Mouse (Mus musculus) urinary bladder, postnatal 36 days (tissue): Measurements from ENCODE around the gene Ptprr.

Experiments
- DNase-seq, 2 experiments: peaks; one replicate each; pipeline ENCODE4 v3.0.0; 2022; ENCODE audit warnings: low spot score in 2 of 2, mixed read lengths in 1 of 2

The Ptprr gene

GRCm38 (mm10) chr10:116266561-116267433 is 248.8 kb downstream of the Ptprr start:
- DNase-seq = peak in 1 of 2 experiments; percentile 30

- no peak for DNase-seq
Measured at GRCm38 (mm10) chr10:116267434-116267822, 249.4 kb downstream of the Ptprr start.

GRCm38 (mm10) chr10:116268343-116268742 is 250.3 kb downstream of the Ptprr start:
- no peak for DNase-seq

DNA sequence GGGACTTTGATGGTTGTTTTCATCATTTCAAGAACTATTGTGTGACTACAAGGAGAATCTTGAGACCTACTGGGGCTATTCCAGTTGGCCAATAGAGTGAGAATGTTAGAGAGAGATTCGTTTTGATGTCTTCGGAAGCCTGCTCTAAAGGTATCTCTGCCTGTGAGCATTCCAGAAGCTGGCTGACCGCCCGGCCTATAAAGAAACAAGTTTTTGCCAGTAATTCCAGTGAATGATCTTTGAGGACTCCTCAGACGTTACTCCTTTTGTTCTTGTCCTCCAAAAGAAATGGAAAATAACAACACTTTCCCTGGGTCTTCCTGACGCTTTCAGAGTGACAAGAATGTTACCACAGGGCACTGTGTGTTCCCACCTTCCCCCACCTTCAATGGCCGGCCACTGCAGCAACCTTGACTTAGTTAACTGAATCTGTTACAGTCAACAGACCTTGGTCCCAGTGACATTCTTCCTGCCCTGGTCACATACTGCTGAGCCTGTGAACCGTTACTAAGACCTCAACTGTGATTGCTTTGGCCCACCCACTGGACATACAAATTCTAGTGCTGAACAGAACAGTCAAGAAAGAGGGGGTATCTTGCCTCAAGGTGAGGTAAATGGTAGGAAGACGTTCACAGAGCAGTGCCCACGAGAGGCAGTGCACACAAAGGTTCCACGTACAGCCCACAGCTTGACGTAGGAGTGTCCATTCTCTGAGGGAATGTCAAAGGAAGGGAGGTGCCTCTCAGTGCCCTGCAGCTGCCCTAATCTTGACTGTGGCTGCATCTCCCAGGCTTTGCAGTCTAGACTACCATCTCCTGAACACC is 252.8 kb downstream of the Ptprr start:
- DNase-seq = no peak

DNA sequence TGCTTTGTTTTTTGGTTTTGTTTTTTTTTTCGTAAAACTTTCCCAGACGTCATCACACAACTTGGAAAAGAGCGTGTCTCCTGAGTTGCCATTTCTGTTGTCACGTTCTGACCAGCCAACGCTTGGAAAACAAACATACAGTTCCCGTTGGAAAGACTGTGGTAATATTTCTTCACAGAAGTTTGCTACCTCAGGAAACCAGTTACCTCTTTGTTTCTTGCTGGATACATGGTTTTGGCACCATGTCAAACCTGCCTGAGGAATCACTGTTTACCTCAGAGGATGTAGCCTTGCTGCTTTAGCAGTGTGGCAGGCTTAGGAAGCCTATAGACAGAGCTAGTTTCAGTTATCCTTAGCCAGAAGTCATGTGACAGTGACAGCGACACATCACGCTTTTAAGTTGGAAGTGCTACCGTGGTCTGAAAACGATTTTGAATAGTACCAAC is 253.5 kb downstream of the Ptprr start:
- no peak for DNase-seq

DNA sequence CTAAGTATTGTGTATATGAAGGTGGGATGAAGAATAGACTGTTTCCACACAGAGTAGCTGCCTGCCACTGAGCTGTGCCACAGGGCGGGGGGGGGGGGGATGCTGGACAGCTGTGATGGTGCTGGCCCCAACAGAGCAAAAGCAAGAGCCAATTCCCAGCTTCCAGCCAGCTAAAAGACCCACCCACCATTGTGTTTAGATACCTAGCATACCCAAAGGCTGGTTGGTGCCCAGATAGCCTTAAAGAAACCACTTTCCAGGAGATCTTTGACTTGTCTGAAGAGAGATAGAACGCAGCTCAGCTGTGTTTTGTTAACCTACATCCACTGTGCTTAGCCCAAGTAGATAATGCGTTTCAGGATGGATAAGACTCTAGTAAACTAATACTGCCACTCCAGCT is 254.1 kb downstream of the Ptprr start:
- DNase-seq = no peak

GRCm38 (mm10) chr10:116275280-116275679 is 257.3 kb downstream of the Ptprr start, which contains the start of gene Ptprb:
Gene Ptprb, plus strand, starts transcription at chr10:116275523.
- no peak for DNase-seq

DNA sequence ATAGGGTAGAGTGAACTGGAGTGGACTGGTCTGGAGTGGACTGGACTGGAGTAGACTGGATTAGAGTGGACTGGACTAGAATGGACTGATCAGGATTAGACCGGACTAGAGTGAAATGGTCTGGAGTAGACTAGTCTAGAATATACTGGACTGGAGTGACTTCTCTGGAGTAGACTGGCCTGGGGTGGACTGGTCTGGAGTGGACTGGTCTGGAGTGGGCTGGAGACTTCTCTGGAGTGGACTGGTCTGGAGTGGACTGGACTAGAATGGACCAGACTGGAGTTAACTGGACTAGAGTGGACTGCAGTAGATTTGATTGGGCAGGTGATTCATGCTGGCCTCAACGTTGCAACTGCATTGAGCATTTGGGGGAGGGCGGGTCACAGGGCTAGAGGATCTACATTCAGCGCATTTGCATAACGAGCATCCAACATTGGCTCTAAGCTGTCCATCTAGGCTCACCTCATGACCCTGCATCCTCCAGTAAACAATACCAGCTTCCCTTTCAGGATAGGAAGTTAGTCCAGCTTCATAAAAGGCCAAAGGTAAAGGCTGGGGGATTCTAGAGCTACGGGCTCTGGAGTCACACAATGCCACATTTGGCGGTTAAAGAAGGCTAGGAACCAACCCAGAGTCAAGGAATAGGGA is 268.8 kb downstream of the Ptprr start:
- no peak for DNase-seq

GRCm38 (mm10) chr10:116288130-116288529 is 270.1 kb downstream of the Ptprr start:
- DNase-seq = peak in 1 of 2 experiments; percentile 21

DNA sequence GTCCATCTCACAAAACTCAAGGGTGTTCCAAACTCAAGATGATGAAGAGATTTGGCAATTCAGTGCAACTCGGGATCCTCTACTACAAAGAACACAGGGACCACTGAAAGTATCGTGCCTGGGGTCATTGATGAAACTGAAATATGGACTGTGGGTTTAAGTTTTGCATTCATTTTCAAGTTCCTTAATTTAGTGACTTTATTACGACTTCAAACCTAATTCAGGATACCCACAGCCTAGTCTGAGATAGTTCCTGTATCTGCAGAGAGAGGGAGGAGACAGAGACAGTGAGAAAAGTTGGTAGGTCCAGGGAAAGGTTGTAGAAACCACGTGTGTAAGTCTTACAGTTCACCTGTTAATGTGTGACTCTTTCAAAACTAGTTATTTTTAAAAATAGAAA is 272.5 kb downstream of the Ptprr start:
- DNase-seq = no peak

DNA sequence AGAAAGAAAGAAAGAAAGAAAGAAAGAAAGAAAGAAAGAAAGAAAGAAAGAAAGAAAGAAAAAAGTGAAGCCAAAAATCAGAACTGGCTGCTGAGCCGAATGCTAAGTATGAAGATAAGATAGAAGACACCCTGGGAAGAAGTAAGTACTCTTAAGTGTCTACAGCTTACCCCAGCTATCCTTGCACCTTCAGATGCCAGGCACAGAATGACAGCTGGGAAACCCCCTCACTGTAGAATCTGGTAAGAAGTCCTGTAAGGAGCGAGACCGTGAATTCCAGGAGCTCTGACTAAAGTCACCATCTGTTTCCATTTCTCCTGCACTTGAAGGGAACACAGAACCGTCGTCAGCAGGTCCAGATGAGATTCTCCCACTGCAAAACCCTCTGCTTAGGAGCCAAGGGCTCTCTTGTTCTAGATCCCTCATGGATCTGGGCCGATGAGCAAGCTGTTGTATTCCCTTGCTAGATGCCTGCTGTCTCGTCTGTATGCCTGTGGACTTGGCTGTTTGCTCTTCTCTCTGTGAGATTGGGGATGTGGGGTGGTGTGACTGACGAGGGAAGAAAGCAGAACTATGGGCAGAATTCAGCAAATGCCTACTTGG is 273.2 kb downstream of the Ptprr start:
- DNase-seq = no peak

GRCm38 (mm10) chr10:116296439-116296838 is 278.4 kb downstream of the Ptprr start:
- DNase-seq = no peak

DNA sequence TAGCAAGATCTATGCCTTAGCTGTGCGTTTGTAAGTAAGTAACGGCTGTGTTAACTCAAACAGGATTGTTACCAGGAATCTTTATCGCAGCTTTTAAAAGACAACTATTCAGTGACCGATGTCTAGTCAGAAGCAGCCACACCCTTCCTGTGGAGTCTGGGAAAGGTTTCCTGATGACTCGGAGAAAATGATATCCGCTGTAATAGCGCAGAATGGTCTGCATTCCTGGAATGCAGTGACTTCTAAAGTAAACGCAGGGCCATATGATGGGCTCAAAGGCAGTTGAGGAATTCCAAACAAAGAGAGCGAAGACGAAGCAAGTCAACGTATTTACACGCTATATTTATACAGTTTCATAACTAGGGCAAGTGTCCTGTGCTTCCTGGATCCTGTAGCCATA is 279.8 kb downstream of the Ptprr start:
- no peak for DNase-seq

DNA sequence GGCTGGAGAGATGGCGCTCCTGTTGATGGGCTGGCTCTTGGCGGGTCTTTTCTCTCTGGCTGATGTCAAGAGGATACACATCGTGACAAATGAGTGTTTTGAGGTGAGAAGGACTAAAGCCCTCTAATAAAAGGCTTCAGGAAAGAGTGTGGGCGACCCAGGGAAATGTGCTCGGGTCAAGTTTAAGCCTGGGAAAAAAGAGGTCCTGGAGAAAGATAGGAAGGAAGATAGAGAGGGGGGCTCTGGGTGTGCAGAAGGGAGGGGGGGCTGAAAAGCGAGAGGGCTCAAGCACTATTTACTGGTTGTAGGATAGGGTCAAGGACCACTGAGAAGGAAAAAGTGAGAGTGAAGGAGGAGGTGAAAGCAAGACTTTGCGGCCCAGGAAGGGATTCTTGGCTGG is 282.8 kb downstream of the Ptprr start:
- no peak for DNase-seq

DNA sequence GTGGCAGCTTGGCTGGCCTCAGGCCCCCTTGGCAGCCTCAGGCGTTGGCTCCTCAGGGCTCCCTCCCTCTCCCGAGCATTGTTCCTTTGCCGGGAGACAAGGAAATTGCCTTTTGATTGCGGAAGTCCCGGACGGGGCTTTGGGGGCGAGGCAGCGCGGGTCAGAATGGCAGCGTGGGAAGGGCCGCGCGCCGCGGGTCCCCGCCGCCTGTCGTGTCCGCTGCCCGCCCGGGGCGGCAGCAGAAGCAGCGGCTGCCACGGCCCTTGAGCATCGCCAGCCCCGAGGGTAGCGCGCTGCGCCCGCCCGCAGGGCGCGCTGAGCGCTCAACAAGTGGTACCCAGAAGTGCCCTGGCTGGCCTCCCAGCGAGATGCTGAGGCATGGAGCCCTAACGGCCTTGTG is 283.2 kb downstream of the Ptprr start:
- peak in 1 of 2 experiments; percentile 37 for DNase-seq

GRCm38 (mm10) chr10:116304355-116304754 is 286.3 kb downstream of the Ptprr start:
- no peak for DNase-seq

- DNase-seq = no peak
Measured at GRCm38 (mm10) chr10:116309460-116309859, 291.4 kb downstream of the Ptprr start.

DNA sequence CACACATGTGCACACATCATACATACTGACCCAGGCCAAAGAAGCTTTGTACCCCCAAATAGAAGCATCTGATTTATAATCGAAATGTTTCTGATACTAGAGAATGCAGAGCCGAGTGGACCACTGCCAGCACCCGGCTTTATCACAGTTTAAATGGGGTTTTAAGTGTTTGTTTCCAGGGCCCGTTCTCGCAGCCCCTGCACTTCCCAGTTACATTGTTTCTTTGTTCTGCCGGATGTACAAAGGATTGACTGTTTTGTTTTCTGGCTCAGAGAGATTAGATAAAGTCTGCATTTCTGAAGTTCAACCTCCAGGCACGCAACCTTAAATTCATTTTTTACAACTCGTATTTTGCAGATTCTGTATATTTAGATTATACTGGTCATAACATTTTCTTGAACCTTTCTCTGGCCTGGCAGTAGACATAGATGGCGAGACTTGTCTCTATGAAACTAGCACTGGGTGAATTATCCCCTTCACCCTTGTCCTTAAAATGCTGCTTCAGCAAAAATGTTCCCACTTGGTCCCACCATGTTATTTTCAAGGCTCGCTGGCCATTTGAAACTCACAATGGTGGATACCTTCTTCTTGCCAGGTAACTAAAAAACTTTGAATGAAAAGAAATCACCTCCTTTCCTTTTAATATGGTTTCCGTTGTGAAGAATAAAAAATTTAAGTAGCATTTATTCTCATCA is 292.6 kb downstream of the Ptprr start:
- DNase-seq = no peak

DNA sequence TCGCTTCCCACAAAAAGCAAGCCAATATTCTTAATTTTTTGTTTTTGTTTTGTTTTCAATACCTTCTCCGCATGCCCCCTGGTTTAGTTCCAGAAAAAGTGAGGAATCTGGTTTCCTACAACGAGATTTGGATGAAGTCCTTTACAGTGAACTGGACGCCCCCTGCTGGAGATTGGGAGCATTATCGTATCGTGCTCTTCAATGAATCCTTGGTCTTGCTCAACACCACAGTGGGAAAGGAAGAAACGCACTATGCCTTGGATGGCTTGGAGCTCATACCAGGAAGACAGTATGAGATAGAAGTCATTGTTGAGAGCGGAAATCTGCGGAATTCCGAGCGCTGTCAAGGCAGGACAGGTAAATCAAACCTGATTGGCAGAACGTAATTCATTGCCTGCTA is 301.2 kb downstream of the Ptprr start:
- peak; percentile 52 to 72 for DNase-seq
